Mouse (Mus musculus): ENCODE results near the gene Zpbp2. TPM values are rescaled to one million over a fixed set of nuclear protein-coding genes. Genes with fewer than 3 reads are reported as not detected.
"Not testable (repeated sequence)": the region's sequence is repeated elsewhere in the genome, so short reads cannot be mapped to it uniquely, and the experiment has no call there.

The Zpbp2 gene
- total RNA-seq, 2 experiments from 2014 or later = not detected

GRCm38 (mm10) chr11:98586892-98587563 is 36.1 kb downstream of the Zpbp2 start, which contains the start of gene Ormdl3:
Ormdl3 (minus strand) TSS chr11:98587368.
- intact Hi-C loops (cut with DNase I) = no loop called here

GRCm38 (mm10) chr11:98587684-98588546 is 37.0 kb downstream of the Zpbp2 start:
- intact Hi-C loops (cut with DNase I) = no loop called here
- DNase-seq (ENCODE audit: low spot score in 2 of 2) = peak; percentile 34 to 69

More at GRCm38 (mm10) chr11:98586892-98587563, 36.1 kb downstream of the Zpbp2 start, which contains the start of gene Ormdl3:
- DNase-seq (ENCODE audit: low spot score in 2 of 2) = peak; percentile 97 to 98

- no peak for DNase-seq (ENCODE audit: low spot score in 2 of 2)
- intact Hi-C loops (cut with DNase I) = no loop called here
These were observed 38.0 kb downstream of the Zpbp2 start for GRCm38 (mm10) chr11:98588833-98589281.

- DNase-seq (ENCODE audit: low spot score in 2 of 2) = no peak
- intact Hi-C loops (cut with DNase I) = no loop called here
These were observed 38.4 kb downstream of the Zpbp2 start for GRCm38 (mm10) chr11:98589306-98589705.

- intact Hi-C loops (cut with DNase I) = no loop called here
These were observed 39.9 kb downstream of the Zpbp2 start for GRCm38 (mm10) chr11:98590548-98591445.

GRCm38 (mm10) chr11:98595021-98595420 is 44.1 kb downstream of the Zpbp2 start:
- intact Hi-C loops (cut with DNase I) = no loop called here
- DNase-seq (ENCODE audit: low spot score in 2 of 2) = no peak

More at GRCm38 (mm10) chr11:98590548-98591445, 39.9 kb downstream of the Zpbp2 start:
- DNase-seq (ENCODE audit: low spot score in 2 of 2) = no peak

- intact Hi-C loops (cut with DNase I) = no loop called here
- no peak for DNase-seq (ENCODE audit: low spot score in 2 of 2)
These were observed 44.6 kb downstream of the Zpbp2 start for GRCm38 (mm10) chr11:98595473-98595872.

- intact Hi-C loops (cut with DNase I) = no loop called here
These were observed 45.1 kb downstream of the Zpbp2 start for GRCm38 (mm10) chr11:98595955-98596354.

GRCm38 (mm10) chr11:98597363-98597762 is 46.5 kb downstream of the Zpbp2 start:
- DNase-seq (ENCODE audit: low spot score in 2 of 2) = peak in 1 of 2 experiments; percentile 55
- intact Hi-C loops (cut with DNase I) = no loop called here

More at GRCm38 (mm10) chr11:98595955-98596354, 45.1 kb downstream of the Zpbp2 start:
- DNase-seq (ENCODE audit: low spot score in 2 of 2) = no peak

- DNase-seq (ENCODE audit: low spot score in 2 of 2) = no peak
- intact Hi-C loops (cut with DNase I) = no loop called here
These were observed 47.1 kb downstream of the Zpbp2 start, which contains the start of gene Lrrc3c for GRCm38 (mm10) chr11:98597991-98598390. Lrrc3c (plus strand) TSS chr11:98598291.

- intact Hi-C loops (cut with DNase I) = no loop called here
These were observed 48.0 kb downstream of the Zpbp2 start for GRCm38 (mm10) chr11:98598851-98599290.

GRCm38 (mm10) chr11:98599291-98599690 is 48.4 kb downstream of the Zpbp2 start:
- intact Hi-C loops (cut with DNase I) = no loop called here

More at GRCm38 (mm10) chr11:98598851-98599290, 48.0 kb downstream of the Zpbp2 start:
- no peak for DNase-seq (ENCODE audit: low spot score in 2 of 2)

GRCm38 (mm10) chr11:98602090-98602690 is 51.3 kb downstream of the Zpbp2 start:
- intact Hi-C loops (cut with DNase I) = no loop called here
- no peak for DNase-seq (ENCODE audit: low spot score in 2 of 2)

More at GRCm38 (mm10) chr11:98599291-98599690, 48.4 kb downstream of the Zpbp2 start:
- no peak for DNase-seq (ENCODE audit: low spot score in 2 of 2)

- DNase-seq (ENCODE audit: low spot score in 2 of 2) = no peak
- intact Hi-C loops (cut with DNase I) = no loop called here
These were observed 53.1 kb downstream of the Zpbp2 start for GRCm38 (mm10) chr11:98603953-98604352.

- DNase-seq (ENCODE audit: low spot score in 2 of 2) = not testable (repeated sequence)
- intact Hi-C loops (cut with DNase I) = loop anchor here (5.0 kb wide), 2 partner anchors 37 to 52 kb away; no protein-coding TSS in a partner anchor
These were observed 54.0 kb downstream of the Zpbp2 start for GRCm38 (mm10) chr11:98604911-98605310.

GRCm38 (mm10) chr11:98606763-98607162 is 55.9 kb downstream of the Zpbp2 start:
- DNase-seq (ENCODE audit: low spot score in 2 of 2) = peak; percentile 44 to 82
- intact Hi-C loops (cut with DNase I) = loop anchor here (5.0 kb wide), 2 partner anchors 36 to 51 kb away; no protein-coding TSS in a partner anchor
